Mouse (Mus musculus): Measurements from ENCODE around the gene Galnt17. TPM values are rescaled to one million over a fixed set of nuclear protein-coding genes. Genes with fewer than 3 reads are reported as not detected.

Galnt17 gene
- polyA plus RNA-seq, 1 experiment from 2014 or later: 11.5 TPM

DNA sequence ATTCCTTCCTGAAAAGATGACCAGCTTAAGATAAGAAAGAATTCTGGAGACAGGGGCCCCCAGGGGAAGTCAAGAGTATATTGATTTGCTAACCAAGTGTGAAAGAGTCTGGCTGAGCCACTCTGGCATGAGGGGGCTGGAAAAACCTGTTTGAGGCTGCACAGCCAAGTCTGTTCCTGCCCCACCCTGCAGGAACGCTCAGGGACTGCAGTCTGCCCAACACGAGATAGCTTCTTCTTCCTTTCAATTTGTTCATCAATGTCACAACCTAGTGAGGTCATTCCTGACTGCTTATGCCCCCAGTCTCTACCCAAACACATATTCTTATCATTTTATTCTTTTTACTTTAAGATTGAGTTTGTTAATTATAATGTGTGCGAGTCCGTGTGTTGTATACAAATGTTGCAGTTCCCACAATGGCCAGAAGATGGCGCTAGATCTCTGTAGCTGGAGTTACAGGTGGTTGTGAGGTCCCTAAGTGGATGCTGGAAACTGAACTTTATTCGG is 357.4 kb downstream of the Galnt17 start:
- WGBS: 46% methylated on average over 6 of the region's 6 CpGs

DNA sequence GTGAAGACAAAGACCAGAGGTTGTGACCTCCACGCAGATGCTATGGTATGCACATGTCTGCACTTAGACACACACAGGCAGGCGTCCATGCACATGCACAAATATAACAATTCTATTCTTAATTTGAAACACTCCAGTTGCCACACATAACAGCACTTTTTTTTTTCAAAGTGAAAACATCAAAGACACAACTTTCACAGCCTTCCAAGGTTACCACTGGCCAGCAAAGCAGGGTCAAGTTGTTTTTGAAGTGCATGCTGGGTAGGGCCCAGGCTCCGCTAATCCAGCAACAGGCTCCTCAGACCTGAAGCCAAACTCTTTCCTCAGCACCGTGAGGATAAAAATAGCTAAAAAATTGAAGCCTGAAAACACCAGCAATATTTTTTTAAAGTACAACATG is 357.9 kb downstream of the Galnt17 start:
- ATAC-seq (ENCODE audit: low FRiP score) (no peak), DNase-seq (ENCODE audit: low spot score) (no peak)
- 29% methylated on average over 4 of the region's 4 CpGs for WGBS
- Histone ChIP-seq H3K4me3 (replicated peaks; ENCODE audit: low read length) (no peak overlapping the region), H3K9ac (no peak overlapping the region), H3K4me1 (replicated peaks; ENCODE audit: control insufficient read depth, insufficient read depth, low read length) (no peaks in the 10 kb centered on the region), H3K36me3 (replicated peaks; ENCODE audit: control insufficient read depth, insufficient read depth) (no peaks in the 10 kb centered on the region), H3K9me3 (ENCODE audit: control insufficient read depth, low read length) (no peaks in the 10 kb centered on the region), H3K27me3 (ENCODE audit: control insufficient read depth, insufficient read depth, low read length) (no peaks in the 10 kb centered on the region), H3K4me2 (replicated peaks) (no peak overlapping the region), H3K27ac (no peak overlapping the region)

More for the DNA sequence above, 357.4 kb downstream of the Galnt17 start:
- no peak overlapping the region for H3K4me3 ChIP-seq (replicated peaks; ENCODE audit: low read length)
- no peak overlapping the region for H3K9ac ChIP-seq
- H3K36me3 ChIP-seq (replicated peaks; ENCODE audit: control insufficient read depth, insufficient read depth): no peaks in the 10 kb centered on the region
- H3K4me1 ChIP-seq (replicated peaks; ENCODE audit: control insufficient read depth, insufficient read depth, low read length): no peaks in the 10 kb centered on the region
- H3K4me2 ChIP-seq (replicated peaks): no peak overlapping the region
- H3K27ac ChIP-seq: no peak overlapping the region
- no peaks in the 10 kb centered on the region for H3K9me3 ChIP-seq (ENCODE audit: control insufficient read depth, low read length)
- no peaks in the 10 kb centered on the region for H3K27me3 ChIP-seq (ENCODE audit: control insufficient read depth, insufficient read depth, low read length)
- DNase-seq (ENCODE audit: low spot score): no peak
- ATAC-seq (ENCODE audit: low FRiP score): no peak

DNA sequence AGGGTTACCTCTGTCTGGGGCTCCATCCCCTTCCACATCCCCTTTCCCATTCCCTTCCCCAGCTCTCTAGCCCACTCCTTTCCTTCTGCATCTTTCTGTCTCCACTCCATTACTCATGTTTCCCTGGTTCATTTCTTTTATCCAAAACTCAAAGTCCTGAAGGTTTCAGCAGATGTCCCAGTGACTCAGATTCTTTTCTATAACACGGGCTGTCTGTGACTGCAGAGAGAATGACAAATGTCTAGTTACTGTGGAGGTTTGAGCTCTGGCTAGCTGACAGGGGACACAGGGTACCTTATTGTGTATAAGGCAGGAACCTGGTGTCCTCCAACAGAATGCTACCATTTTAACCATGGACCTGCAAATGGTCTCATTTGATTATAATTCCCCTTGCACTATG is 358.6 kb downstream of the Galnt17 start:
- DNase-seq (ENCODE audit: low spot score): no peak
- H3K4me2 ChIP-seq (replicated peaks): no peak overlapping the region
- WGBS: 47% methylated on average over 1 of the region's 1 CpGs
- no peak overlapping the region for H3K27ac ChIP-seq
- no peaks in the 10 kb centered on the region for H3K4me1 ChIP-seq (replicated peaks; ENCODE audit: control insufficient read depth, insufficient read depth, low read length)
- H3K9ac ChIP-seq: no peak overlapping the region
- H3K9me3 ChIP-seq (ENCODE audit: control insufficient read depth, low read length): no peaks in the 10 kb centered on the region
- H3K27me3 ChIP-seq (ENCODE audit: control insufficient read depth, insufficient read depth, low read length): no peaks in the 10 kb centered on the region
- ATAC-seq (ENCODE audit: low FRiP score): no peak
- H3K4me3 ChIP-seq (replicated peaks; ENCODE audit: low read length): no peak overlapping the region
- no peaks in the 10 kb centered on the region for H3K36me3 ChIP-seq (replicated peaks; ENCODE audit: control insufficient read depth, insufficient read depth)

DNA sequence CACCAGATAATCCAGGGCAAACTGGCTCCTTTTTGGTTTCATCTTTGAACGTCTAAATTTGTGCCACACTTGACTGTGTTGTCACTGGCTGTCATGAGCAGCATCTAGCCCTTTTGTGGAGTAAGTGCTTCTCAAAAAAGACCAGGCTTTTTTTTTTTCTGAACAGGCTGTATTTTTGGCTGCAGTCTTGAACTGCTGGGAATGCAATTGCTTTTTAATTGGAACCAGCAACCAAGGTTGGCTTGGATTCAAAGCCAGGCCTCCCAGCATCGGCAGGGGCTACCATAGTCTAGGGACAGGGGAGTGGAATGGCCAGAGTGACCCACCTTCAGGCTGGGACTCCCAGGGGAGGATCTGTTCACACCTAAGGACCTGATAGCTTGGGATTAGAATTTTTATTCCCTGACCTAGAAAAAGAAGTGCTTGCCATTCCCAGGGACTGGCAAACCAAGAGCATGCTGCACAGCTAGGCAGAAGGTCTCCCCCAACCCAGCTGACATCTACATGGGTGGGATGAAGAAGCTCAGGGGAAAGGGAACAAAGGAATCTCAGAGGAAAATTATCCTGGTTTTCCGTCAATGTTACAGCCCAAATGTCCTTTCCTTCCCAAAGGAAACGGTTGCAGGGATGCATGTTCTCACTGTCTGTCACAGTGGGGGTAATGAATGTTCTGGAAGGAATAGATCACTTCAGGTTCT is 369.2 kb downstream of the Galnt17 start:
- no peak overlapping the region for H3K4me2 ChIP-seq (replicated peaks)
- peaks cover 9% of the 10 kb centered on the region; the same call in 1 of the 2 replicates for H3K4me1 ChIP-seq (replicated peaks; ENCODE audit: control insufficient read depth, insufficient read depth, low read length)
- no peaks in the 10 kb centered on the region for H3K36me3 ChIP-seq (replicated peaks; ENCODE audit: control insufficient read depth, insufficient read depth)
- H3K27ac ChIP-seq: peak overlapping the region; percentile 26
- no peaks in the 10 kb centered on the region for H3K9me3 ChIP-seq (ENCODE audit: control insufficient read depth, low read length)
- DNase-seq (ENCODE audit: low spot score) (peak; percentile 59), ATAC-seq (ENCODE audit: low FRiP score) (no peak; the same call in 1 of the 2 replicates)
- H3K4me3 ChIP-seq (replicated peaks; ENCODE audit: low read length): no peak overlapping the region
- H3K27me3 ChIP-seq (ENCODE audit: control insufficient read depth, insufficient read depth, low read length): no peaks in the 10 kb centered on the region
- H3K9ac ChIP-seq: no peak overlapping the region
- WGBS: 14% methylated on average over 4 of the region's 4 CpGs

DNA sequence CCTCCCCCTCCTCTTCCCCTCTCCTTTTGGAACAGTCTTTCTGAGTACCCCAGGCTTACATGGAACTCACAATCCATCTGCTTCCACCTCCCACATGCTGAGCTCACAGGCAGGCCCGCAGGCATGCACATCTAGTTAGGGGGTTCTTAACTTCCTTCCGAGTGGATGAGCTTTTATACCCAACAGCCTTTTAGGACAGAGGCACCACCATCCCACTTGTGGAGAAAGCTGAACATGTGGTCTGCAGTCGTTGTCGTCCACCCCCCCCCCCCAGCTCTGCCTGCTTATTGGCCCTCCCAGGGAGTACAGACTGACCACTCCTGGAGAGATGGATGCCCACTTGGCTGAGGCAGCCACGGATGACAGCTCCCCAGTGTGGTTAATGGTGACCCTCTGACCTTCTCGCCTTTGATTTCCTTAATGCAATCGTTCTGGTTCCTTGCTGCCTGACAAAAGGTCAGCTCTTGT is 370.0 kb downstream of the Galnt17 start:
- H3K27ac ChIP-seq: peak overlapping the region; percentile 34; the same call in 1 of the 2 replicates
- H3K4me3 ChIP-seq (replicated peaks; ENCODE audit: low read length): no peak overlapping the region
- no peaks in the 10 kb centered on the region for H3K9me3 ChIP-seq (ENCODE audit: control insufficient read depth, low read length)
- DNase-seq (ENCODE audit: low spot score) (no peak), ATAC-seq (ENCODE audit: low FRiP score) (peak; percentile 73; the same call in 1 of the 2 replicates)
- H3K4me2 ChIP-seq (replicated peaks): no peak overlapping the region
- no peak overlapping the region for H3K9ac ChIP-seq
- no peaks in the 10 kb centered on the region for H3K36me3 ChIP-seq (replicated peaks; ENCODE audit: control insufficient read depth, insufficient read depth)
- H3K27me3 ChIP-seq (ENCODE audit: control insufficient read depth, insufficient read depth, low read length): no peaks in the 10 kb centered on the region
- H3K4me1 ChIP-seq (replicated peaks; ENCODE audit: control insufficient read depth, insufficient read depth, low read length): peaks cover 9% of the 10 kb centered on the region; the same call in 1 of the 2 replicates
- under 1% methylated on average over 7 of the region's 7 CpGs for WGBS

DNA sequence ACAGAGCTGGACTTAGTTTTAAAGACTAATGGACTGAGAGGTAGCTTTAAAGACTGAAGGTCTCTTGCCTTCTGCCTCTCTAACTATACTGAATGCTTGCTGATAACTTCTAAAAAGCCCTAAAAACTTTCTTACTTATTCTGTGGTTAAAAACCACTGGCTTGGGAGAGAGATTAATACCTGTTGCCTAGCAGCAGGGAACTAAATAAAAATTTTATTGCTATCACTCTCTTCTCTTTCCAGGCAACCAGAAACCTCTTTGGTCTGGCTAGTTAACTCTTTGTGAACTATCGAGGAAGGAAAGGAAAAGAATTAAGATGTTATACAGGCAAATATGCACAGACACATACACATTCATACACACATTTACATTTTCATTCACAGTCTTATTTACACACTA is 377.3 kb downstream of the Galnt17 start:
- Histone ChIP-seq H3K4me3 (replicated peaks; ENCODE audit: low read length) (no peak overlapping the region), H3K9me3 (ENCODE audit: control insufficient read depth, low read length) (no peaks in the 10 kb centered on the region), H3K9ac (no peak overlapping the region), H3K36me3 (replicated peaks; ENCODE audit: control insufficient read depth, insufficient read depth) (no peaks in the 10 kb centered on the region), H3K4me2 (replicated peaks) (no peak overlapping the region), H3K27ac (no peak overlapping the region), H3K27me3 (ENCODE audit: control insufficient read depth, insufficient read depth, low read length) (no peaks in the 10 kb centered on the region), H3K4me1 (replicated peaks; ENCODE audit: control insufficient read depth, insufficient read depth, low read length) (no peaks in the 10 kb centered on the region)
- DNase-seq (ENCODE audit: low spot score) (no peak), ATAC-seq (ENCODE audit: low FRiP score) (no peak)
- WGBS: 85% methylated on average over 1 of the region's 1 CpGs

DNA sequence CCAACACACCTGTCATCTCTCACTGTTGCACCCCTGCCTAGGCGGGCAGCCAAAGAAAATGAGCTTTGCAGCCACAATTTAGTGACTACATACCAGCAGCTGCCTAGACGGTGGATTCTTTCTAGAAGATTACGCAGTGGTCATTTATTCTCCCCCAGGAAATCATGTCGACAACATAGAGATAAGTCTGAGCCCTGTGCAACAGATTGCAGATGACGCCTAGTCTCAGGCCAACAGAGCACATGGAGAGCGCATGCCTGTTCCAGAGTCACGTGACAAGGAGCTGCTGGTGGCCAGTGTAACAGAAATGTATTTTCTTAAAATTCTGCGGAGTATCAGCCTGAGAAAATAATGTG is 380.5 kb downstream of the Galnt17 start:
- no peaks in the 10 kb centered on the region for H3K9me3 ChIP-seq (ENCODE audit: control insufficient read depth, low read length)
- H3K4me3 ChIP-seq (replicated peaks; ENCODE audit: low read length): no peak overlapping the region
- no peak overlapping the region for H3K4me2 ChIP-seq (replicated peaks)
- ATAC-seq (ENCODE audit: low FRiP score) (no peak), DNase-seq (ENCODE audit: low spot score) (no peak)
- no peaks in the 10 kb centered on the region for H3K36me3 ChIP-seq (replicated peaks; ENCODE audit: control insufficient read depth, insufficient read depth)
- 77% methylated on average over 8 of the region's 8 CpGs for WGBS
- H3K4me1 ChIP-seq (replicated peaks; ENCODE audit: control insufficient read depth, insufficient read depth, low read length): peaks cover 11% of the 10 kb centered on the region
- no peaks in the 10 kb centered on the region for H3K27me3 ChIP-seq (ENCODE audit: control insufficient read depth, insufficient read depth, low read length)
- H3K9ac ChIP-seq: no peak overlapping the region
- H3K27ac ChIP-seq: no peak overlapping the region

DNA sequence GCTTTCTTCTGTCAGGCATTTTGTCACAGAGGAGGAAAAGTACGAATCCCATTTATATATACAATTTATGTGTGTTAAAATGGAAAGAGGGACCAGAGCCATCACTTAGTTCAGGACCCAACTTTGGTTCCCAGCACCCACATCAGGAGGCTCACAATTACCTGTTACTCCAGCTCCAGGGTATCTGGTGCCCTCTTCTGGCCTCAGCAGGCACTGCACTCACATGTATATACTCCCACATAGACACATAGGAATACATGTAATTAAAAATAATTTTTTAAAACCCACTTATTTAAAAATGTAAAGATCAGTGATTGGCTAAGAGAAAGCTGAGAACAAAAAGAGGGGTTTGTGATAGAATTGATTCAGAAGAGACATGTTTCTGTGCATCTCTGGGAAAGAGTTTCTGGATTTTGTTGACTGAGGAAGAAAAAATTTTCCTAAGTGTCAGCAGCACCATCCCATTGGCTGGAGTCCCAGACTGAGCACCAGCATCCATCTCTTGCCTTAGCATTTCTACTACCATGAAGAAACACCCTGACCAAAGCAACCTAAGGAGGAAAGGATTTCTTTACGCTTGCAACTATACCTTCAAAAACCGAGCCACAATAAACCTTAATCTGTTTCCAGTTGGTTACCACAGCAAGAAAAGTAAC is 381.0 kb downstream of the Galnt17 start:
- H3K36me3 ChIP-seq (replicated peaks; ENCODE audit: control insufficient read depth, insufficient read depth): no peaks in the 10 kb centered on the region
- no peak overlapping the region for H3K27ac ChIP-seq
- no peak for DNase-seq (ENCODE audit: low spot score)
- no peak for ATAC-seq (ENCODE audit: low FRiP score)
- WGBS: 88% methylated on average over 3 of the region's 3 CpGs
- H3K4me1 ChIP-seq (replicated peaks; ENCODE audit: control insufficient read depth, insufficient read depth, low read length): peaks cover 11% of the 10 kb centered on the region
- no peak overlapping the region for H3K4me2 ChIP-seq (replicated peaks)
- no peaks in the 10 kb centered on the region for H3K9me3 ChIP-seq (ENCODE audit: control insufficient read depth, low read length)
- no peaks in the 10 kb centered on the region for H3K27me3 ChIP-seq (ENCODE audit: control insufficient read depth, insufficient read depth, low read length)
- H3K9ac ChIP-seq: no peak overlapping the region
- H3K4me3 ChIP-seq (replicated peaks; ENCODE audit: low read length): no peak overlapping the region

DNA sequence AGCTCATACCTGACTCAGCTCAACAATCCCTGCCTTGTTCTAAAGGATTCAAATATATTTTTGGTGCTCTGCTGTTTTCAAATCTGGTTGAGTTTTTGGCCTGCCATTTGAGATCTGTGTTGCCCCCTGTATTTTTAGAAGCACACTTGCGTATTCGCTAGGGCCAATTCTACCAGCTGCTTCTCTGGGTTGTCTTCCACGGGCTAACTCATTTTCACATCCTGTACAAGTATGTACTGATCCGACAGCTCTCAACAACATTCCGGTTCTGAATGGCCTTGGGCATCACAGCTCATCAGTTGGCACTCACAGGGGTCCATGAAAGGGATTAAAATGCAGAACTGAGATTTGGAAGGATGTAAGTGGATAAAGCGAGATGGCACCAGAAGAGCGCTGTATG is 382.6 kb downstream of the Galnt17 start:
- Histone ChIP-seq H3K9ac (no peak overlapping the region), H3K36me3 (replicated peaks; ENCODE audit: control insufficient read depth, insufficient read depth) (no peaks in the 10 kb centered on the region), H3K4me1 (replicated peaks; ENCODE audit: control insufficient read depth, insufficient read depth, low read length) (peaks cover 13% of the 10 kb centered on the region), H3K27ac (no peak overlapping the region), H3K4me2 (replicated peaks) (no peak overlapping the region), H3K4me3 (replicated peaks; ENCODE audit: low read length) (no peak overlapping the region), H3K27me3 (ENCODE audit: control insufficient read depth, insufficient read depth, low read length) (no peaks in the 10 kb centered on the region), H3K9me3 (ENCODE audit: control insufficient read depth, low read length) (no peaks in the 10 kb centered on the region)
- no peak for DNase-seq (ENCODE audit: low spot score)
- 93% methylated on average over 7 of the region's 7 CpGs for WGBS
- ATAC-seq (ENCODE audit: low FRiP score): no peak
